Mouse (Mus musculus): Measurements from ENCODE around the gene Slain2. TPM values are rescaled to one million over a fixed set of nuclear protein-coding genes. Genes with fewer than 3 reads are reported as not detected.
A peak's percentile ranks its signal among the peaks of the same experiment; 100 is the strongest.
"Not testable (repeated sequence)": the region's sequence is repeated elsewhere in the genome, so short reads cannot be mapped to it uniquely, and the experiment has no call there.

Gene Slain2
- total RNA-seq, 2 experiments from 2014 or later: 23.2 TPM

DNA sequence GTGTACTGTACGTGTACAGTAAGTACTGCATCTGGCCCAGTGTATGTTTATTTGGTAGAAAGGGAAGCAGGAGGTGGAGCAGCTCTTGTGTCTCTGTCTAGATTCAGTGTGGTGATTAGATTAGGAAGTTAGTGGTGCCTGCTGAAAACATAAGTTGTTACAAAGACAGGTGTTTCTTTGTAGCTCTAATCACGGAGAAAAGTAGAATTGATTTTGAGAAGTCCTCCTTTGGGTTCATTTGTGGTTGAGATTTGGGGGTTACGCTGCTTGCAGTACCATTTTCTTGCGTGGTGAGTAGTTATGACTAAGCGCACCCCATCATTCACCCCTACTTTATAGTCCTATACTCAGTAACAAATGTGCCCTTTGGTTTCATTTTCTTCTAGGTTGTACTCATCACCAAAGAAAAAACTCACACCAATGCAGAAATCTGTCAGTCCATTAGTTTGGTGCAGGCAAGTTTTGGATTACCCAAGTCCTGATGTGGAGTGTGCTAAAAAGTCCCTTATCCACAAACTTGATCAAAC, 26.9 kb downstream of the Slain2 start:
- no peak for DNase-seq (ENCODE audit: low spot score in 2 of 2)

DNA sequence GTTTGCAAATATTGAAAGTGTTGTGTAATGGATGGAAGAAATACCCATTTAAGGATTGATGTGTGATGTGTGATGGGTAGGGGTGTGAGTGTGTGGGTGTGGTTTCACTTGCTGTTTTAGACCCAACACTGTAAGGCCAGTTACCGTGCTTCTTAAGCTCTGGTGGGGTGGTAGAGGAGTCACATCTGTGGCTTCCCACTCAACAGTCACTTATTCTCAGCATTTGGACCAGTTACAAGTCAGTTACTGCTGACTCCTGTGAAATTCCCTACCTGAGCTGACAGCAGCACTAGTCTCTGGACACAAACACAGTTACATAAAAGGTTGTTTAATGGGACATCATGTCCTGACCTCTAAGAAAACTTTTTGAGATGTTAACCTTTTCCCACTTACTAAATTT, 34.0 kb downstream of the Slain2 start:
- no peak for DNase-seq (ENCODE audit: low spot score in 2 of 2)

DNA sequence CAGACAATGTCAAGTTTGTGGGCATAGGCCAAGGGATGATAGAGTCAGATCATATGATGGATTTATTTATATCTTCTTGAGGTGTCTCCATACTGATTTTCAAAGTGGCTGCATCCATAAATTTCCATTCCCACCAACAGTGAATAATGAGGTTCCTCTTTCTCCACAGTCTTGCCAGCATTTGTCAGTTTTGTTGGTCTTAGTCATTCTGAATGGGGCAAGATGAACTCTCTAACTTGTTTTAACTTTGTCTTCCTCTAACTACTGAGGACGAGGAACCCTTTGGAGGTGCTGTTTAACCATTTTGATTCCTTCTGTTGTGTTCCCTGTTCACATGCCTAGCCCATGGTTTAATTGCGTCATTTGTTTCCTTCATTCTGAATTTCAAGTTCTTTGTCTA, 36.1 kb downstream of the Slain2 start:
- DNase-seq (ENCODE audit: low spot score in 2 of 2): no peak

DNA sequence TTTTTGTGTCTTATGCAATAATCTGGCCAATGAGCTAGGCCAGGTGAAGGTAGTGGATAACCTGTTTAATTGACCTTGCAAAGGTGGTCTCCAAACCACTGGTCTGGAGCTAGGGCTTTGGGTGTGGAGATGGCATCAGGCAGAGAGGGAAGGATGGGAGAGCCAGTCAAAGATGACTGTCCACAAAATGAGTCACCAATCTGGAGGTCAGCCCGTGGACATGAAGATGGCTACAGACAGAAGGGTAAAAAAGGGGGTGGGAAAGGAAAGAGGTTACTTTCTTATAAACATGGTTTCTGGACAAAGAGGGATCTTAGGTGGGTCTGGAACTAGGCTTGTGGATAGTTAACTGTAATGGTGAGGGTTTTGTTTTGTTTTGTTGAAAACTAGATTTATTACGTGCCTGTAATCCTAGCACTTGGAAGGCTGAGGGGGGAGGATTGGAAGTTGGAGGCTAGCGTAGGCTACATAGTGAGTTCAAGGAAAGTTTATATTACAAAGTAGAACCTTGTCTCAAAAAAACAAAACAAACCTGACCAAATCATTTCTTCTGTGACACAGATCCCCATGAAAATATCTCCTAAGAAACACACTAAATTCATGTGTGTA, 40.0 kb downstream of the Slain2 start:
- DNase-seq (ENCODE audit: low spot score in 2 of 2): no peak

DNA sequence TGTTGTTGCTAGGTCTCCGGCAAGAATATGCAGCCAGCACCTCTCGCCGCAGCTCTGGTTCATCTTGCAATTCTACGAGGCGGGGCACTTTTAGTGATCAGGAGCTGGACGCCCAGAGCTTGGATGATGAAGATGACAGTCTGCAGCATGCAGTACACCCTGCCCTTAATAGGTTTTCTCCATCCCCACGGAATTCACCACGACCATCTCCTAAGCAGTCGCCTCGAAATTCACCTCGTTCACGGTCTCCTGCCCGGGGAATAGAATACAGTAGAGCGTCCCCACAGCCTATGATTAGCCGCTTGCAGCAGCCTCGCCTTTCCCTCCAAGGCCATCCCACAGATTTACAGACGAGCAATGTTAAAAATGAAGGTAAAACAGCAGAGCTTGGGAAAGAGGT, 43.2 kb downstream of the Slain2 start:
- no peak for DNase-seq (ENCODE audit: low spot score in 2 of 2)

DNA sequence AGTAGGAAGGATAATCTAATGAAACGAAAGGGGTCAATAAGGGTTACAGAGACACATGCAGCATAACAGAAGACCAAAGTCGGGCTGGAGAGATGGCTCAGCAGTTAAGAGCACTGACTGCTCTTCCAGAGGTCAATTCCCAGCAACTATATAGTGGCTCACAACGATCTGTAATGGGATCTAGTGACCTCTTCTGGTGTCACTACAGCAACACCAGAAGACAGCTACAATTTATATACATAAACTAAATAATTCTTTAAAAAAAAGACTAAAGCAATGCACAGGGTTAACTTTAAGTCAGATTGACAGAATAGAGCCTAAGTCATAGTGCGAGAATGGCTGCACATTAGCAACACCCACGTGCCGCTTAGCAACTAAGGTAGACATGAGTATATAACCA, 46.0 kb downstream of the Slain2 start:
- no peak for DNase-seq (ENCODE audit: low spot score in 2 of 2)

DNA sequence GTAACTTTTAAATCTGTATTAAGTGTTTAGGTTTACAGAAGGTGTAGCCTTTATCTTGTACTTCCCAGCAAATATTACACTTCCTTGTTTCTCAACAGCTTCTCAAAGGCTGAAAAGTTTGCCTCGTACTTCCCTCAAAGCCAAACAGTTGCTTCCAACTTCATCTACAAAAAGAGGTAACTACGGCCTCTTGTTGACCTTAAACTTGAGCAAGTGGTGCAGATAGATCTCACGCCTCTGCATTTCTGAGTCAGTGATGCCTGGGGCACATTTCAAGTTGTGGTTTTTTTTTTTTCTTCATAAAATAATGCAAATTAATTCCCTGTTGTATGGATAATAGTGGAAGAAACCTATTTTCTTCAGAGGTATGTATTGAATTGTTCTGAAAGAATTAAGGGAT, 51.6 kb downstream of the Slain2 start:
- no peak for DNase-seq (ENCODE audit: low spot score in 2 of 2)

DNA sequence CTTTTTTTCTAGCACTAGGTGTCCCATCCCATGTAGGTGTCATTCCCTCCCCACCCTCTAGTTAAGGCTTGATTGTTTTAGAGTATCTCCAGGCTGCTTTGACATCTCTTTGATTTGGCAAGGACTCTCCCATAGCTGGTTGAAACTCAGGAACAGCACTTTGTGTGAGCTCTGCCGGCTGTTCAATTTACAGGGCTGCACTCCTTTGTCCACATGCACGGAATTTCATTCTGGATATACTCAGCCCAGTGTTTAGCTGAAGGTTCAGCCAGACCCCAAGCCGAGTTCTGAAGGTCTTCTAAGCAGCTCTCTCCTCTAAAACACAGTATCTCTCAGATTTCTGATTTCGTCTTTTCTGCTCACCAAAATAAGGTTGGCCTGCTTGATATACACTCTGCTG, 58.3 kb downstream of the Slain2 start:
- no peak for DNase-seq (ENCODE audit: low spot score in 2 of 2)

DNA sequence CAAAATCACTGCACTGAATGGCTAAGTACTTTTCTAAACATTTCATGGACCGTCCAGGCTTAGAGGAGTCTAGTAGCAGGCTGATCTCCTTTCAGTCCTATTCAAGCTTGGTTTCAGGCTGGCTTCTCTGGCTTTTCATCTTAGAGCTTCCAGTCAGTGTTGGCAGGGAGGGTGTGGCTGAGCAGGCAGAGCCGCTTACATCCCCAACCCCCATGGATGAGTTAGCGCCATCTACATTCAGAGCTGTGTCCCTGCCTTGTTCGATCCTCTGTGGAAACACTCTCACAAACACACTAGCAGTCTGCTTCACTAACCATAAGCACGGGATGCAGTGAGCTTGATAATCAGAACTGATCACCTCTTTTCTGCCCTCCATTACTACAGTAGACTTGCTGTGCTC, 58.8 kb downstream of the Slain2 start:
- DNase-seq (ENCODE audit: low spot score in 2 of 2): no peak

DNA sequence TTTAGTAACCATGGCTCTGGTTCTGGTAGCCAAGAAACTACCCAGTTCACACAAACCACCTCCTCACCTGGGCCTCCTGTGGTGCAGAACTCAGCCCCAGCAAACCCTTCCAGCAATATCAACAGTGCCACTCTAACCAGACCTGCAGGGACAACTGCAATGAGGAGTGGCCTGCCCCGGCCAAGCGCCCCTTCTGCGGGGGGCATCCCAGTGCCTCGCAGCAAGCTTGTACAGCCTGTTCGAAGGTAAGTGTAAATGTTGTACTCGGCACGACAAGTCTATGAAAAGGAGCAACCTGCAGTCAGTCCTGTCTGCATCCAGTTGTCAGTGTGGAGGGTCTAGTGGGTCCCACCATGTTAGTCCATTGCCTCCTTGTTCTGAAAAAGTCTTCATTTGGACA, 60.5 kb downstream of the Slain2 start, which contains the start of gene Gm10135:
Gene Gm10135, minus strand, starts transcription at position 101 of the 400 bp plus-strand sequence.
- DNase-seq (ENCODE audit: low spot score in 2 of 2): no peak

DNA sequence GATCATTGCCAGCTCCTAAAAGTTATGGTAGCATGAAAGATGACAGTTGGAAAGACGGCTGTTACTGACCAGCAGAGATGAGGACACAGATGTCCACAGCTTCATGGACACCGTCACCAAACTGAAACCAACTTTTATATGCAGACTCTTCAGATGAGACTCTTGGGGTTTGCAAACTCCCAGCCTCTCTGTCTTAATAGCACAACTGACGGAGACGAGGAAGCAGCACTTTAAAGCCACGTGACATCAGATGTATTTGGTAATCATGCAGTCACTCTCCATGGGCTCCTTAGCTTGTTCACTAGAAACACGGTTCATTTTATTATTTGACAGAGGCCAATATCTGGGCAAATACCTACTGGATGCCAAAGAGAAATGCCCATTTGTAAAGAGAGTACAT, 61.9 kb downstream of the Slain2 start:
- no peak for DNase-seq (ENCODE audit: low spot score in 2 of 2)

DNA sequence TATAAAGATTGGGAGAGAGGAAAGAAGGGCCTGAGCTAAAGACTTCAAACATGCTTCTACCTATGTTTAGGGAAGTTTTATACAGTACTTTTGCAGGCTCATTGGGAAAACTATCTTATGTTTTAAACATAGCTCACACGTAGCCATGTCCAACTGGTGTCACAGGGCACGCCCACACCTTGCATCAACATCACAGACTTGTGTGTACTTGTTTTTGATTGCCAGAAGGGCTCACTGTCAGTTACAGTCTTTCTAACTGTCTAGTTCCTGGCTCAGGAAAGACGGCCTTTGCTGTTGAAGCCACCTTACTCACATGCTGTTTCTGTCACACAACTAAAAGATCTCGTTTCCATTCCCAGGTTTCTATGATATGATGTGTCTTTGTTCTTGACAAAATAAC, 62.4 kb downstream of the Slain2 start:
- no peak for DNase-seq (ENCODE audit: low spot score in 2 of 2)

DNA sequence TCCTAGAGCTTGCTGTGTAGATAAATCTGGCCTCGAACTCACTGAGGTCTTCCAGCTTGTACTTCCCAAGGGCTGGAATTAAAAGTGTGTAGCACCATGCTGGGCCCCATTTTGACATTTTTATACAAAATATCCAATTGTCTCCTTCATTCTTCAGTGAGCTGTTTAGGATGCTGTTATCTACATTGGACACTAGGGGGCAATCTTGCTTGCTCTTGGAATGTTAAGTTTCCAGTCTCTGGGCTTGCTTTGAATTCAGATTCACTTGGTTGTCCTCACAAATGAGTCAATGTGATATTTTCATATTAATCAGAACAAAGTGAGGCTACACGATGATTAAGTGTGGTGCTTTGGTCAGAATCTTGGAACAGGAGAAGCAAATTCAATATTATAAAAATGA, 70.0 kb downstream of the Slain2 start:
- peak in 1 of 2 experiments; percentile 58 for DNase-seq (ENCODE audit: low spot score in 2 of 2)

DNA sequence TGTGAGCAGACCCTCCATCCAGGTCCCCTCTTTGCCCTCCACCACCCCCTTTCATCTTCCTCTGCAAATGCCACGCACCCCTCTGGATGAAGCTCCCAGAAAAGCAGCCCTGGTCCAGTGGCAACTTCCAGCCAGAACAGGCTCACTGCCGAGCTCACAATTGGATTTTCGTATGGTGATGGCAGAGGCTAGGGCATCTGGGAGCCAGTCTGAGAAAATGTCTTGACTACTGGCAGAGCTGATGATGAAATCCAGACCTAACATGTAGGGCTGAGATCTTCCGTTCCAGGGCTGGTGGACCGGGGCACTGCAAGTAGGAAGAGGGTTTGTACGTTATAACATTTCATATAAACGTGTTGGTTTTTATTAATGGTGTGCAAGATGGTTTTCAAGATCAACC, 73.7 kb downstream of the Slain2 start:
- no peak for DNase-seq (ENCODE audit: low spot score in 2 of 2)

DNA sequence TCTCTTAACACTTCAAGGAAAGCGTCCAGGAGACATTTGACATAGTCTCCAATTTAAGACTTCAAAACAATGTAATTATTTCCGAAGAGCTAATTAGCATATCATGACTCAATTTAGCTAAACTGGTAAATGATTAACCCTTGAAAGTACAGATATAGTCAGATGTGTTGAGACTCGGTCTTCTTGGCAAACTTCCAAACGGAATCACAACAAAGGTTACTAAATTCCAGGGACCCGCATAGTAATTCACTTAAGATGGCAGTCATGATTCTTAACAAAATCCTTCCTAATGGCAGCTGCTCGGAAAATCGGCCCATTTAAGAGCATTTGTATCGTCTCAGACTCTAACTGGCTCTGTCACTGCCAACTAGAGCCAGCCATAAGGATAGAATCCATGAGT, 75.7 kb downstream of the Slain2 start:
- DNase-seq (ENCODE audit: low spot score in 2 of 2): no peak

DNA sequence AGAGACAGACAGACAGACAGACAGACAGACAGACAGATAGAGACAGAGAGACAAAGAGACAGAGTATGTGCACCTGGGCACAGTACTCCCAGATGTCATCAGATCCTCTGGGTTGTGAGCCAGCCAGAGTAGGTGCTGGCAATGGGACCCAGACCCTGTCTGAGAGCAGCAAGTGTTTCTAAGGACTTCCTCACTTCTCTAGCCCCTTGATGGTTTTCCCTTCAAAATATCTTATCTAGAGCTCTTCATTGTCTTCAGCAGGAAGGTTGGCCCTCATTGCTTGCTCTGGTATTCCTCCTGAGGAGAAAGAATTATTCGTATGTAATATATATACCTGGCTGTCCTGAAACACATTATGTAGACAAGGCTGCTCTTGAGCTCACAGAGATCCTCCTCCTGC, 78.4 kb downstream of the Slain2 start:
- no peak for DNase-seq (ENCODE audit: low spot score in 2 of 2)

DNA sequence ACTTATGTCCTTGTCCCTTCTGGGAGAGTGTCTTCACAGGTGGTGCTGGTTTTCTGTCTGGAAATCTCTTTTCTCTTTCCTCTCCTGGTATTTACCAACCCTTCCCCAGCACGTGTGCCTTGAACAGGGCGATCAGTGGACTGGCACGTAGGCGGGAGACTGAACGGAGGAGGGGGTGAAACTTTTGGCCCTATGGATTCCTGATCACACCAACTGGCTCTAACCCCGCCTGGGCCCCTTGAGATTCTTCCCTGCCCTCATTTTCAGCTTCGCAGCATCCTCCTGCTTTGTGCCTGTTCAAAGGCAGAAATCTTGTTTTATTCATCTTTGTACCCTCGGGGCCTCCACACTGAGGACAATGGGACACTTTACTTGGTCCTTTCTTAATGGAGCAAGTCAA, 80.3 kb downstream of the Slain2 start:
- DNase-seq (ENCODE audit: low spot score in 2 of 2): no peak

DNA sequence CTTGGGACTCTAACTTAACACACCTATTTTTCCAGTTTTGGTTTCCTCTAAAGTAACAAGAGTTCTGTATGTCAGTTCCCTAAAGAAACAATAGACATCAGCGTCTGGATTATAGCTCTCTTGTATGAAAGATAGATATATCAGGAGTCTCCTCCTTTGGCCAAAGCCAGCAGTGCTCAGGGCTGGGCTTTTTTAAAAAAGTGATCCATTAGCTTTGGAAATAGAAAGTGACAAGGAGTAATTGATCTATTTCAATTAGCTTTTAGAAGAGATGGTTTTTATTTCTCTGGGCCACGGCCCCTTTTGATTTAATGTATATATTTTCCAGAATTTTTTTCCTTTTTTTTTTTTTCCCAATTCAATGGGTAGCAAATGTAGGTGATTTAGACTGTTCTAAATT, 80.8 kb downstream of the Slain2 start:
- no peak for DNase-seq (ENCODE audit: low spot score in 2 of 2)

DNA sequence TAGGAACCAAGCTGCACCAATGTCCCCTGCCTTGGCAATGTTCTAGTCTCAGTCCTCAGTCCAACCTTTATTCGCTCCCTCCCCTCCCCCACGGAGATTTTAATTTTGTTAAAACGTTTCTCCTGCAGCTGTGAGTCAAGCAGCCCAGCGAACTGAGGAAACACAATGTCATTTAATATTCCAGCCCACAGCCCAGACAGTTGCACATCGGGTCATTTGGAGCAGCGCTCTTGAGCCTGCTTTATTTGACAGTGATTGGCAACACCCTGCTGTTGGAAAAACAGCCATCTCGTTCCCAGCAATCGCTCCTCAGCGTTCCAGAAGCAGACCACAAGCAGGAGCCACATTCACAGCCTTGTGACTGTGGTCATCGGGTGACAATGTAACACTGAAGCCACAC, 81.3 kb downstream of the Slain2 start:
- no peak for DNase-seq (ENCODE audit: low spot score in 2 of 2)

DNA sequence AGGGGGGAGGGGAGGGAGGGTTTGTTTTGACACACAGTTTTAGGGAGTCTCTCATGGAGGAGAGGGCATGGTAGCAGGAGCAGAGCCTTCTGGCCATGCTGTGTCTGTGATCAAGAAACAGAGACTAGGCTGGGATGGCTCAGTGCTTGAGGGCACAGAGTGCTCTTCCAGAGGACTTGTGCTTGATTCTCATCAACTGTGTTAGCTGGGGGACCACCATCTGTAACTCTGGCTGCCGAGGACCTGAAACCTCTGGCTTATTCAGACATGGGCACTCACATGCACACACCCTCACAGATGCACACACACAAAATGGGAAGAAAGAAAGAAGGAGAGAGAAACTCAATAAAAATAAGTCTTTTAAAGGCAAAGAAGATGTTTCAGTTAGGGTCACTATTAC, 84.4 kb downstream of the Slain2 start:
- not testable (repeated sequence) for DNase-seq (ENCODE audit: low spot score in 2 of 2)

DNA sequence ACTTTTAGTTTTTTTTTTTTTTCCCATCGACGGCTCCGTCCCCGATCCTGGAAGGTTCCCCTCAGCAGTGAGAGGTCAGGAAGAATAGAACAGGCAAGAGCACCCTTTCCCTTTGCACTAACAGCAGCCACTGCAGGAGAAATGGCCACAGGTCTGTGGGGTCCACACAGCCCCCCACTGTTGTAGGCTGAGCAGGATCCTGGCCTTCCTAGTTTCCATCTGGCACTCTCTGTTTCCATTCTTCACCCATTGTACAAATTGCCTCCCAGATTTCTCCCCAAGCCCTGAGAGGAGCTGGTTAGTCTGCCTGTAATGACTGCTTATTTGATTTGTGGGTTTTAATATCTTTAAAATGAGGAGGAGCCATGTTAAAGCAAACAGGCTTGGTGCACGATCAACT, 89.9 kb downstream of the Slain2 start:
- no peak for DNase-seq (ENCODE audit: low spot score in 2 of 2)

DNA sequence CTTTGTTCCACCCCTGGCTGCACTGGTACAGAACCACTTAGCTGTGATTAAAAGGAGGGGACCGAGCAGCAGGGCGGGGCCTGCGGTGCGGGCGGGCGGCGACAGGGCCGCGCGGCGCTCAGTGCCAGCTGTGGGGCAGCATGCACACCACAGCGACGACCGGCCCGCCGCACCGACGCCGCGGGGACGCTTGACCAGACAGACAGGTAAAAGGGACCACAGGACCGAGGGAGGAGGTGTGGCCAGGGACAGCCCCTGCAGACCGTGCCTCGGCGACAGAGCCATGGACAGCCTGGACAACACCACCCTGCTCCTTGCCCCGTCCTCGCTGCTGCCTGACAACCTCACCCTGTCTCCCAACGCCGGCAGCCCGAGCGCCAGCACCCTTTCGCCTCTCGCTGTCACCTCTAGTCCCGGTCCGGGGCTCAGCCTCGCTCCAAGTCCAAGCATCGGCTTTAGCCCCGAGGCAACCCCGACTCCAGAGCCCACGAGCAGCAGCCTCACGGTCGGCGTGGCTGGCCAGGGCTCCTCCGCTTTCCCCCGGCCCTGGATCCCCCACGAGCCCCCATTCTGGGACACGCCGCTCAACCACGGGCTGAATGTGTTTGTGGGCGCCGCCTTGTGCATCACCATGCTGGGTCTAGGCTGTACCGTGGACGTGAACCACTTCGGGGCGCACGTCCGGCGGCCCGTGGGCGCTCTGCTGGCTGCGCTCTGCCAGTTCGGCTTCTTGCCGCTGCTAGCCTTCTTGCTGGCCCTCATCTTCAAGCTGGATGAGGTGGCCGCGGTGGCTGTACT, 92.9 kb downstream of the Slain2 start, which contains the start of gene Slc10a4:
Gene Slc10a4, plus strand, starts transcription at position 100 of the 798 bp plus-strand sequence.
- no peak for DNase-seq (ENCODE audit: low spot score in 2 of 2)

DNA sequence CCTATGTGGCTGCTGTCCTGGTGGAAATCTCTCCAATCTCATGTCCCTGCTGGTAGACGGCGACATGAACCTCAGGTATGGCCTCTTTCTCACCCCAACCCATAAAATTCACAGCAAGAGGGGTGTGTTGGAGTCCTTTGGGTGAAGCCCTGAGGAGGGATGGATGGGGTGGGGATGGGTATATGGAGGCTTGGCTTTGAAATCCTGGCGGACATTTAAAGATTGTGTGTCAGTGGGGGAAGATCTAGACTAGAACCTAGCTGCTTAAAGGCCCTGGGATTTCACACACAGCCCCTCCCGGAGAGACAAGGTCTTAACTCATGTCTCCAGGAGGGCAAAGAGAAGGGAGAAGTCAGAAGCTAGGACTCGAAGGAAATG, 93.5 kb downstream of the Slain2 start:
- no peak for DNase-seq (ENCODE audit: low spot score in 2 of 2)

All from layer of hippocampus, adult 18-20 months (tissue).